Mouse (Mus musculus): ENCODE results near the gene Fndc11.

DNA sequence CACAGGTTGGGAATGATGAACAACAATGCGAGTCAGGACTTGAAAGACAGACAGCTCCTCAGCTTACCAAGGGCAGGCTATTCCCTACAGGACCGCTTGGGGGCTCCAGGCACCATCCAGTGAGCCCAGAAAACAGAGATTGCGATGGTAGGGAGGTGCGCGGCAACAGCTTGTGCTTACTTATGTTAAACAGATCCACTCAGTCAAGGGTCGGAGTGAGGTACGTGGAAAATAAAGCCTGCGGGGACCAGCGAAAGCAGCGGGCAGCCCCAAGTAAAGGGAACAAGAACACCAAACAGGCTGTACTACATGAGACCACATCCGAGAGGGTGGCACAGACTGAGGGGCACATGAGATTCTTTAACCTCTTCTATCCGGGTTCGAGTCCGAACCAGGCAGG lies 33.2 kb upstream of the Fndc11 start:
- TF ChIP-seq CTCF (conservative IDR thresholded peaks at IDR 0.05; ENCODE audit: low read length) (peak; percentile 99), NANOG (IDR thresholded peaks at IDR 0.05; ENCODE audit: borderline replicate concordance, low read length) (no peak)
